Mouse (Mus musculus): ENCODE results near the gene Lrrc73. TPM values are rescaled to one million over a fixed set of nuclear protein-coding genes. Genes with fewer than 3 reads are reported as not detected.

Lrrc73 gene
- polyA plus RNA-seq (2014; fragmentation: Nextera tagmentation; extraction: Ambion mirVana) = 0.34 and 0.62 TPM in 2 replicates

DNA sequence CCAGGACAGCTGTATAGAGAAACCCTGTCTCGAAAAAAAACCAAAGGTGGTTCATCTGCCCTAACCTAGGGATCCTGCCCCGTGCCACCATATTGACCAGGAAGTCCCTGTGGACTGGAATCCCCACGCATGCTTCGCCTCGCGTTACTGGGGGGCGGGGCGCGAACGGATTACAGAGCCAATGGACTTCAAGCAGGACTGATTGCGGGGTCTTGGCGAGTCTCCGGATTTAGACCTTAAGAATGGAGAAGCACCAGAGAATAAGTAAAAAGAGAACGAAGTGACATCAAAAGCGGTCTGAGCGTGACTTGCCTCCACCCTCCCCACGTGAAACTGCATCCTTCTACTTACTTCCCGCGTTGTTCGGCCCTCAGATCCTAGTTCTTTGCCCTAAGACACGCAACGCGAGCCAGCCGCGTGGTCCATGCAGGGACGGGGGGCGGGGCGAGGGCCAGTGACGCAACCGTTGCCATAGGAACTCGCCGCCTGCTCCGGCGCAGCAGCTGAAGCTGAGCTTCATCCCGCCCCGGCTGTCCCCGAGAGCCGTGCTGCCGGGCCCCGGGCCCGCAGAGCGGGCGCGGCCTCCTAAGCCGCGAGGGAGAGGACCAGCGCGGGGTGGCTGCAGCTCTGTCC lies at the start of gene Lrrc73:
Gene Lrrc73 (plus strand): TSS at position 80 of the 633 bp plus-strand sequence.
- H3K36me3 ChIP-seq (ENCODE audit: control insufficient read depth, insufficient read depth, low read length) = peaks cover 40% of the 10 kb centered on the region
- no peaks in the 10 kb centered on the region for H3K9me3 ChIP-seq (ENCODE audit: control insufficient read depth, low read length)
- H3K9ac ChIP-seq (ENCODE audit: low read depth, low read length) = peak within 1 kb of the TSS; percentile 66
- H3K4me3 ChIP-seq (ENCODE audit: low read depth, low read length) = peak within 1 kb of the TSS; percentile 68
- no peak within 1 kb of the TSS for H3K27ac ChIP-seq (ENCODE audit: low read depth, low read length)
- peaks cover 17% of the 10 kb centered on the region for H3K27me3 ChIP-seq (replicated peaks; ENCODE audit: control insufficient read depth, insufficient read depth, low read length)
- H3K4me2 ChIP-seq = peak within 1 kb of the TSS; percentile 99
- H3K4me1 ChIP-seq (replicated peaks; ENCODE audit: control insufficient read depth, insufficient read depth, low read length) = peaks cover 26% of the 10 kb centered on the region
- 2% methylated on average over 48 of the region's 48 CpGs for WGBS
- DNase-seq (ENCODE audit: low spot score) (peak; percentile 91), ATAC-seq (replicated peaks; ENCODE audit: low FRiP score) (peak; percentile 79)

DNA sequence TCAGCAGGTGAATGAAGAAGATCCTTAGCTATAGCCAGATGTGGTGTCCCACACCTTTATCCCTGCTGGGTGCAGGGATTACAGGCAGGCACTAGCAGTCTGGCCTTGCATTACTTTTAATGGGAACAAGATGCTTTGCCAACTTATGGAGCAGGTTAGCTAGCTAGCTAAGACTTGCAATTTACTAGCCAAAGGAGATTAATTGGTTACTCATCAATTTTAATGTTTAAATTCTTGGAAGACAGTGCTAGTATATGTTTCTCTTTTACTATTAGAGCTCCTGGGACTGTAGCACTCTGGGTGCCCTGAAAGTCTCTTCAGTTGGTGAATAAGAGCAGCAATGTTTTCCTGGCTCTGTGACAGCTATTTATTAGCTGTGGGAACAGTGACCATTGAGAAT lies 46.7 kb upstream of the Lrrc73 start:
- no peaks in the 10 kb centered on the region for H3K27me3 ChIP-seq (replicated peaks; ENCODE audit: control insufficient read depth, insufficient read depth, low read length)
- no peak overlapping the region for H3K27ac ChIP-seq (ENCODE audit: low read depth, low read length)
- DNase-seq (ENCODE audit: low spot score) = no peak
- H3K9ac ChIP-seq (ENCODE audit: low read depth, low read length) = no peak overlapping the region
- H3K9me3 ChIP-seq (ENCODE audit: control insufficient read depth, low read length) = no peaks in the 10 kb centered on the region
- no peak overlapping the region for H3K4me3 ChIP-seq (ENCODE audit: low read depth, low read length)
- H3K4me2 ChIP-seq = no peak overlapping the region
- peaks cover under 1% of the 10 kb centered on the region; the same call in 1 of the 2 replicates for H3K4me1 ChIP-seq (replicated peaks; ENCODE audit: control insufficient read depth, insufficient read depth, low read length)
- no peak for ATAC-seq (replicated peaks; ENCODE audit: low FRiP score)
- peaks cover 46% of the 10 kb centered on the region for H3K36me3 ChIP-seq (ENCODE audit: control insufficient read depth, insufficient read depth, low read length)

DNA sequence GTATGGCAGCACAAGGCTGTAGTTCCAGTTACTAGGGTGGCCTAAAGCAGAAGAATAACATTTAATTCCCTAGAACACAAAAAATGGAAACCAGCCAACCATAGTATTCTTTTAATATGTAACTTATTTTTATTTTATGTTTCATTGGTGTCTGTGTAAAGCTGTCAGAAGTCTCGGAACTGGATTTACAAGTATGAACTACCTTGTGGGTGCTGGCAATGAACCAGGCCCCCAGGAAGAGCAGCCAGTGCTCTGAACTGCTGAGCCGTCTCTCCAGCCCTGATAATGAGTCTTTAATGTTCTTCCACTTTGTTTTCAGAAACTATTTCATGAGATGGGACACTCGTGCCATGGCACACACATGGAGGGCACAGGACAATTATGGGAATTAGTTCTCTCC lies 42.8 kb upstream of the Lrrc73 start:
- no peak overlapping the region for H3K27ac ChIP-seq (ENCODE audit: low read depth, low read length)

DNA sequence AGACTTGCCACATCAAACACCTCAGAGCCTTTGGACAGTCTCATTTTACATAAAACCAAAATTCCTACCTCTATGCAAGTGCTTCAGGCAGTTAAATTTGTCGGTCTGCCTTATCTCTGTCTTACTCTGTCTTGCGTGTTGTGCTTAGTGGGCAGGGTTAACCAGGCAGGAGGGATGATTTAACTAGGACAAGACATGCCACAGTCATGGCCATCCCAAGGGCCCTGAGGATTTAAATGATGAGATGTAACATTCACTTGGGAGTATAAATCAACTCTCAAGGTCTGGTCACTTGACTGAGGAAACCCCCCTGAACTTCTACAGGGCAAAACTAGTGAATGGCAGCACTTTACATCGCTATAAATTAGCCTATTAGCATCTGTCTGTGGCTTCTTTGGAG lies 31.7 kb upstream of the Lrrc73 start:
- Histone ChIP-seq H3K27ac (ENCODE audit: low read depth, low read length) (no peak overlapping the region), H3K9ac (ENCODE audit: low read depth, low read length) (no peak overlapping the region), H3K4me3 (ENCODE audit: low read depth, low read length) (no peak overlapping the region), H3K36me3 (ENCODE audit: control insufficient read depth, insufficient read depth, low read length) (peaks cover 77% of the 10 kb centered on the region), H3K9me3 (ENCODE audit: control insufficient read depth, low read length) (no peaks in the 10 kb centered on the region), H3K4me1 (replicated peaks; ENCODE audit: control insufficient read depth, insufficient read depth, low read length) (no peaks in the 10 kb centered on the region), H3K4me2 (no peak overlapping the region), H3K27me3 (replicated peaks; ENCODE audit: control insufficient read depth, insufficient read depth, low read length) (no peaks in the 10 kb centered on the region)
- no peak for DNase-seq (ENCODE audit: low spot score)
- 78% methylated on average over 3 of the region's 3 CpGs for WGBS
- no peak for ATAC-seq (replicated peaks; ENCODE audit: low FRiP score)

More for the DNA sequence above, 42.8 kb upstream of the Lrrc73 start:
- no peak overlapping the region for H3K9ac ChIP-seq (ENCODE audit: low read depth, low read length)
- no peaks in the 10 kb centered on the region for H3K4me1 ChIP-seq (replicated peaks; ENCODE audit: control insufficient read depth, insufficient read depth, low read length)
- no peaks in the 10 kb centered on the region for H3K9me3 ChIP-seq (ENCODE audit: control insufficient read depth, low read length)
- no peak for ATAC-seq (replicated peaks; ENCODE audit: low FRiP score)
- peaks cover 62% of the 10 kb centered on the region for H3K36me3 ChIP-seq (ENCODE audit: control insufficient read depth, insufficient read depth, low read length)
- WGBS = 87% methylated on average over 3 of the region's 3 CpGs
- no peak overlapping the region for H3K4me3 ChIP-seq (ENCODE audit: low read depth, low read length)
- no peak overlapping the region for H3K4me2 ChIP-seq
- DNase-seq (ENCODE audit: low spot score) = no peak
- H3K27me3 ChIP-seq (replicated peaks; ENCODE audit: control insufficient read depth, insufficient read depth, low read length) = no peaks in the 10 kb centered on the region

GRCm38 (mm10) chr17:46227576-46227975 lies 25.8 kb upstream of the Lrrc73 start:
- no peak overlapping the region for H3K27ac ChIP-seq (ENCODE audit: low read depth, low read length)
- ATAC-seq (replicated peaks; ENCODE audit: low FRiP score) = no peak
- no peak for DNase-seq (ENCODE audit: low spot score)
- no peaks in the 10 kb centered on the region for H3K27me3 ChIP-seq (replicated peaks; ENCODE audit: control insufficient read depth, insufficient read depth, low read length)
- H3K4me3 ChIP-seq (ENCODE audit: low read depth, low read length) = no peak overlapping the region
- no peaks in the 10 kb centered on the region for H3K4me1 ChIP-seq (replicated peaks; ENCODE audit: control insufficient read depth, insufficient read depth, low read length)
- H3K4me2 ChIP-seq = no peak overlapping the region
- no peaks in the 10 kb centered on the region for H3K9me3 ChIP-seq (ENCODE audit: control insufficient read depth, low read length)
- H3K9ac ChIP-seq (ENCODE audit: low read depth, low read length) = no peak overlapping the region
- H3K36me3 ChIP-seq (ENCODE audit: control insufficient read depth, insufficient read depth, low read length) = peaks cover 76% of the 10 kb centered on the region
- WGBS = 89% methylated on average over 7 of the region's 7 CpGs

DNA sequence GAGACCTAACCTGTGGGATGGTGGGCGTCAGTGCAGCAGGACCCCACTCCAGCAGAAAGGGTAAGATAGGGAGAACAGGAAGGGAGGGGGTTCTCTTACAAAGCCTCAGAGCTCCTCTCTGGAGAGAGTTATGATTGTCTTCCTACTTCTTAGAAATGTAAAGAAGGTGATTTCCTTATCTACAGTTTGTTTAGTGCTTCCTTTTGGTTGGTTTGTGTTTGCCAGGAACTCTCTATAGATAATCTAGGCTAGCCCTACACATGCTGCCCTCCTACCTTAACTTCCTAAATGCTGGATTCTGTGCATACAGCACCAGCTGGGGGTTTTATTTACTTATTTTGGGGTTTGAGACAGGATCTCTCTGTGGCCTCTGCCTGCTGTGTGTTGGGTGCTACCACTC lies 17.3 kb upstream of the Lrrc73 start:
- H3K4me2 ChIP-seq = no peak overlapping the region
- peaks cover 5% of the 10 kb centered on the region; the same call in 1 of the 2 replicates for H3K4me1 ChIP-seq (replicated peaks; ENCODE audit: control insufficient read depth, insufficient read depth, low read length)
- no peaks in the 10 kb centered on the region for H3K9me3 ChIP-seq (ENCODE audit: control insufficient read depth, low read length)
- peaks cover 51% of the 10 kb centered on the region for H3K36me3 ChIP-seq (ENCODE audit: control insufficient read depth, insufficient read depth, low read length)
- ATAC-seq (replicated peaks; ENCODE audit: low FRiP score) (no peak), DNase-seq (ENCODE audit: low spot score) (no peak)
- H3K27ac ChIP-seq (ENCODE audit: low read depth, low read length) = no peak overlapping the region
- no peaks in the 10 kb centered on the region for H3K27me3 ChIP-seq (replicated peaks; ENCODE audit: control insufficient read depth, insufficient read depth, low read length)
- H3K4me3 ChIP-seq (ENCODE audit: low read depth, low read length) = no peak overlapping the region
- H3K9ac ChIP-seq (ENCODE audit: low read depth, low read length) = no peak overlapping the region
- 73% methylated on average over 1 of the region's 1 CpGs for WGBS

GRCm38 (mm10) chr17:46237079-46237478 lies 16.3 kb upstream of the Lrrc73 start:
- DNase-seq (ENCODE audit: low spot score) = no peak

DNA sequence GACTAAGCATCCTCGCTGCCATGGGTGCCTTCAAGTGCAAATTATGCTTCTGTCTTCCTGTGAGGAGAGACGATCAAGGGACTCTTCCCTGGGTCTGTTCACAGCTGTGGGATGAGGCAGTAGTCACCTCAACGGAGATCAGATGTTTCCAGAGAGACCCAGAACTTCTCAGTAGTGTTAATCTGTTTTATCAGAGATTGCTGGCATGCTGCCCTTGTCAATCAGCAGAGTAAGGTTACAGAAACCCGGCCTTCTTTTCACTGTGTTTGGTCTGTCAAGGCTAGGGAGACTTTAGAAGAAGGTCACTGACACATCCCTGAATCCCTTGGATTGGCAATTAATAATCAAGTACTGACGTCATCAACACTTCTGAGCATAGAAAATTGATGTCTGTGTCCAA lies 15.9 kb upstream of the Lrrc73 start:
- ATAC-seq (replicated peaks; ENCODE audit: low FRiP score) (no peak; the same call in 1 of the 2 replicates), DNase-seq (ENCODE audit: low spot score) (no peak)
- no peak overlapping the region for H3K4me2 ChIP-seq
- no peak overlapping the region for H3K9ac ChIP-seq (ENCODE audit: low read depth, low read length)
- H3K27ac ChIP-seq (ENCODE audit: low read depth, low read length) = no peak overlapping the region
- peaks cover 58% of the 10 kb centered on the region for H3K36me3 ChIP-seq (ENCODE audit: control insufficient read depth, insufficient read depth, low read length)
- H3K4me1 ChIP-seq (replicated peaks; ENCODE audit: control insufficient read depth, insufficient read depth, low read length) = peaks cover 5% of the 10 kb centered on the region; the same call in 1 of the 2 replicates
- no peaks in the 10 kb centered on the region for H3K9me3 ChIP-seq (ENCODE audit: control insufficient read depth, low read length)
- 72% methylated on average over 5 of the region's 5 CpGs for WGBS
- H3K4me3 ChIP-seq (ENCODE audit: low read depth, low read length) = no peak overlapping the region
- no peaks in the 10 kb centered on the region for H3K27me3 ChIP-seq (replicated peaks; ENCODE audit: control insufficient read depth, insufficient read depth, low read length)

More at GRCm38 (mm10) chr17:46237079-46237478, 16.3 kb upstream of the Lrrc73 start:
- Histone ChIP-seq H3K9ac (ENCODE audit: low read depth, low read length) (no peak overlapping the region), H3K9me3 (ENCODE audit: control insufficient read depth, low read length) (no peaks in the 10 kb centered on the region), H3K4me1 (replicated peaks; ENCODE audit: control insufficient read depth, insufficient read depth, low read length) (peaks cover 5% of the 10 kb centered on the region; the same call in 1 of the 2 replicates), H3K4me3 (ENCODE audit: low read depth, low read length) (no peak overlapping the region), H3K4me2 (no peak overlapping the region), H3K36me3 (ENCODE audit: control insufficient read depth, insufficient read depth, low read length) (peaks cover 54% of the 10 kb centered on the region), H3K27me3 (replicated peaks; ENCODE audit: control insufficient read depth, insufficient read depth, low read length) (no peaks in the 10 kb centered on the region), H3K27ac (ENCODE audit: low read depth, low read length) (no peak overlapping the region)
- ATAC-seq (replicated peaks; ENCODE audit: low FRiP score) = peak; percentile 75
- 68% methylated on average over 6 of the region's 6 CpGs for WGBS

GRCm38 (mm10) chr17:46239516-46240114 lies 13.7 kb upstream of the Lrrc73 start:
- H3K9ac ChIP-seq (ENCODE audit: low read depth, low read length) = no peak overlapping the region
- no peaks in the 10 kb centered on the region for H3K9me3 ChIP-seq (ENCODE audit: control insufficient read depth, low read length)
- ATAC-seq (replicated peaks; ENCODE audit: low FRiP score) (no peak), DNase-seq (ENCODE audit: low spot score) (no peak)
- WGBS = 86% methylated on average over 15 of the region's 15 CpGs
- no peak overlapping the region for H3K4me2 ChIP-seq
- peaks cover 68% of the 10 kb centered on the region for H3K36me3 ChIP-seq (ENCODE audit: control insufficient read depth, insufficient read depth, low read length)
- H3K4me3 ChIP-seq (ENCODE audit: low read depth, low read length) = no peak overlapping the region
- peaks cover 5% of the 10 kb centered on the region; the same call in 1 of the 2 replicates for H3K4me1 ChIP-seq (replicated peaks; ENCODE audit: control insufficient read depth, insufficient read depth, low read length)
- H3K27me3 ChIP-seq (replicated peaks; ENCODE audit: control insufficient read depth, insufficient read depth, low read length) = no peaks in the 10 kb centered on the region
- no peak overlapping the region for H3K27ac ChIP-seq (ENCODE audit: low read depth, low read length)
